Mouse (Mus musculus): ENCODE results near the gene Gm20547. TPM values are rescaled to one million over a fixed set of nuclear protein-coding genes. Genes with fewer than 3 reads are reported as not detected.
A peak's percentile ranks its signal among the peaks of the same experiment; 100 is the strongest.
"Not testable (repeated sequence)": the region's sequence is repeated elsewhere in the genome, so short reads cannot be mapped to it uniquely, and the experiment has no call there.

Gene Gm20547
- polyA plus RNA-seq, 1 experiment: 0.58 TPM

DNA sequence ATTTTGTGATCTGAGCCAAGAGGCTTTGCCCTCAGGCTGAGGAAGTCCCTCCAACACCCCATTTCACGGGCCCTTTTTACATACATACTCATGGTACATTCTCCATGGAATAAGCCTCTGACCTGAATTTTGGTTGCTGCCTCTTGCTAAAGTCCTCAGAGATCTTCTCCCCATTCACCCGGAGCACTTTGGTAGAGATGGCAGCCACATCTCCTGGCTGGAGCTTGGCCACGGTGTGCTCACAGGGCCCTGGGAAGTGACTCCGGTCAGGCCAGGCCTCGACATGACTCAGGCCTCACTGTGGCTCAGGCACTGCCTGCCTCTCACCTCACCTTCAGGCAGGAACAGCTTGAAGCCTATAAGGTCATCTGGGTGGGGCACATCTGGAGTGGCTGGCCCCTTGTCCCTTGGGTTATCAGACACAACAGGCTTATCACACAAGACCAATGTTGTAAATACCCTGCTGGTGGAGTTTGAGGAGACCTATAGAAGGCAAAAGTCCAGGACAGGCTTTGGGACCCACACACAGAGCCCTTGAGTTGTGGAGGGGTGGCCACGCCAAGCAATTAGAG is 41.0 kb downstream of the Gm20547 start:
- TF ChIP-seq CTCF (IDR thresholded peaks at IDR 0.05; ENCODE audit: borderline replicate concordance, insufficient read depth, low read length): no peak
- no peak for TF ChIP-seq POLR2A (IDR thresholded peaks at IDR 0.05; ENCODE audit: low read depth, low read length)
- H3K4me1 ChIP-seq (ENCODE audit: control insufficient read depth, insufficient read depth, low read length): peaks cover 4% of the 10 kb centered on the region
- no peak overlapping the region for H3K4me3 ChIP-seq (ENCODE audit: insufficient read depth, low read length)
- no peak overlapping the region for H3K27ac ChIP-seq (ENCODE audit: insufficient read depth, low read length)

DNA sequence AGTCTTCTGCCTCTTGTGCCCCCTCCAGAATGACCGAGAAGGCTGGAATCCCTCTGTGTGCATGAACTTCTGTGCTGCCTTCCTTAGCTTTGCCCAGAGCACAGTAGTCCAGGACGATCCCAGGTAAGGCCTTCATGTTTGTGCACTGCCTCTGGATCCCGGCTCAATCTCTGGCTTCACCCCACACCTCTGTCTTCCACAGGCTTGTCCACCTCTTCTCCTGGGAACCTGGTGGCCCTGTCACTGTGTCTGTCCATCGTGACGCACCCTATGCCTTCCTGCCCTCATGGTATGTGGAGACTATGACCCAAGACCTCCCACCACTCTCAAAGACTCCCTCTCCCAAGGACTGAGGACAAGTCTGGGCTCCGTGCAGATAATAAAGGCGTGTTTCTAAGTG is 43.1 kb downstream of the Gm20547 start:
- TF ChIP-seq CTCF (IDR thresholded peaks at IDR 0.05; ENCODE audit: borderline replicate concordance, insufficient read depth, low read length): no peak
- no peak for TF ChIP-seq POLR2A (IDR thresholded peaks at IDR 0.05; ENCODE audit: low read depth, low read length)
- H3K4me3 ChIP-seq (ENCODE audit: insufficient read depth, low read length): no peak overlapping the region
- no peak overlapping the region for H3K27ac ChIP-seq (ENCODE audit: insufficient read depth, low read length)
- peaks cover 7% of the 10 kb centered on the region for H3K4me1 ChIP-seq (ENCODE audit: control insufficient read depth, insufficient read depth, low read length)

DNA sequence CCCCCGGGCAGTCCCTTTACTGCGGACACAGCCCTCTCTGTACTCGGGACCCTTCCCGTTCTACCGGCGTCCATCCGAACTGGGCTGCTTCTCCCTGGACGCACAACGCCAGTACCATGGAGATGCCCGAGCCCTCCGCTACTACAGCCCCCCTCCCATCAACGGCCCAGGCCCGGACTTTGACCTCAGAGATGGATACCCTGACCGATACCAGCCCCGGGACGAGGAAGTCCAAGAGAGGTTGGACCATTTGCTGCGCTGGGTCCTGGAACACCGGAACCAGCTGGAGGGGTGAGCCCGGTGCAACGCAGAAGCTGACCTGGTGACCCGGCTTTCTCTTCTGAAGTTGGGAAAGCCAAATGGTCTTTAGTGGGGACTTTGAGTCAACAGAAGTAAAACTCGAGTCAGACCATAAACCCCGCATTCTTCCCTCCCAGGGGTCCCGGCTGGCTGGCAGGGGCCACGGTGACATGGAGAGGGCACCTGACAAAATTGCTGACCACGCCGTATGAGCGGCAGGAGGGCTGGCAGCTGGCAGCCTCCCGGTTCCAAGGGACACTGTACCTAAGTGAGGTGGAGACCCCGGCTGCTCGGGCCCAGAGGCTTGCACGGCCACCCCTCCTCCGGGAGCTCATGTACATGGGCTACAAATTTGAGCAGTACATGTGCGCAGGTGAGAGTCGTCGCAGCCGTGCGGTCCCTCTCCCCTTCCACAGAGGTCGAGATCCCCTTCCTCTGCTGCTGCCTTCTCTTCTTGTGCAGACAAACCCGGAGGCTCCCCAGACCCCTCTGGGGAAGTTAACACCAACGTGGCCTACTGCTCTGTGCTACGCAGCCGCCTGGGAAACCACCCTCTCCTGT is 44.1 kb downstream of the Gm20547 start:
- TF ChIP-seq POLR2A (IDR thresholded peaks at IDR 0.05; ENCODE audit: low read depth, low read length) (no peak), CTCF (IDR thresholded peaks at IDR 0.05; ENCODE audit: borderline replicate concordance, insufficient read depth, low read length) (no peak)
- Histone ChIP-seq H3K4me3 (ENCODE audit: insufficient read depth, low read length) (peak overlapping the region; percentile 85), H3K27ac (ENCODE audit: insufficient read depth, low read length) (0 out of 2 replicates have a peak overlapping the region, but pooled peaks have one; percentile 26), H3K4me1 (ENCODE audit: control insufficient read depth, insufficient read depth, low read length) (peaks cover 7% of the 10 kb centered on the region)

DNA sequence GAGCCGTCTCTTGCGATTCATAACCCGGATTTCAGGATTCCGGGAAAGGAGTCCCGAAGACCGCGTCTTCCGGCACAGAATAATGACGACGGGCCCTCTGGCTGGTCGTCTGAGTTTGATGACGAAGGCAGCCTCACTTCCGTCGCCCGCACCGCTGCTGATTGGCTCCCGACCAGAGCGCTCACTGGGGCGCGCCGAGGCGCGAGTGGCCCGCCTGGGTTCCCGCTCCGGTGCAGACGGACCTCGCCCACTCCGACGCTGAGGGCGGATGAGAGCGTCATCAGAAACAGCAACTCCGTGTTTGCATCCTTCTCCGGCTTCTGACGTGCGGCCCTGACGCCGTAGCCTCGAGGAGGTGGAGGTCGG is 45.0 kb downstream of the Gm20547 start, which contains the start of the genes Stk19 and Dxo:
Gene Stk19, minus strand, starts transcription at position 90 of the 366 bp plus-strand sequence.
Gene Dxo, plus strand, starts transcription at position 164 of the 366 bp plus-strand sequence.
- Histone ChIP-seq H3K4me3 (ENCODE audit: insufficient read depth, low read length) (peak within 1 kb of the TSS; percentile 85), H3K27ac (ENCODE audit: insufficient read depth, low read length) (peak within 1 kb of the TSS; percentile 75), H3K4me1 (ENCODE audit: control insufficient read depth, insufficient read depth, low read length) (peaks cover 7% of the 10 kb centered on the region)
- TF ChIP-seq POLR2A (IDR thresholded peaks at IDR 0.05; ENCODE audit: low read depth, low read length) (peak; percentile 90), CTCF (IDR thresholded peaks at IDR 0.05; ENCODE audit: borderline replicate concordance, insufficient read depth, low read length) (no peak)

DNA sequence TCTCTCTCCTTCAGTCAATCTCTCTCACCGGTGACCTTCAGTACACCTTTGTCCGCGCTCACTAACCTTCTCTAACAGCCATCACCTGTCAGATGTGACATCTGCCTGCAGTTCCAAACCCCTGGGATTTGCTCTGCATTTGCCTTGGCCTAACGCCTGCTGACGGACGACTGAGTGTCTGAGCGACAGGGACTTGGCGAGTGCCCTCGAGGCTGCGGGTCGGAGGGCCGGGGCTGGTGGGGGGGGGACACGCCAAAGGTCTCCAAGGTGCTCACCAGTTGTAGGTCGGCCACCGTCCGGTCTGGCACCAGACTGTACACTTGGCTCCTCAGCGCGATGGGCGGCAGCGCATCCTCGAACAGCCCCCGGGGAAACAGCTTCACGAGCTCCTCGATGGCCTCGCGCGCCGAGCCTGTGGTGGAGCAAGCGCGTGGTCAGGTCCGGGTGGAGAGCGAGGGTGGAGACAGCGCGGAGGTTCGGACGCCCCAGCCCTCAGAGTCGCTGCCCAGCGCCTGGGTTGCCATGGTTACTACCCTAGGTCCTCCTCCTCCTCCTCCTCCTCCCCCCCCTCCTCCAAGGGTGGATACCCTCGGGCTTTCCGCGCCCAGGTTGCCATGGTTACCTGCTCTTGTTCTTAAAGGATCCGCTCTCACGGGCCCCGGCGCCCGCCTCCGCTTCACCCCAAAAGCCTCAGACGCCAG is 45.5 kb downstream of the Gm20547 start:
- H3K27ac ChIP-seq (ENCODE audit: insufficient read depth, low read length): peak overlapping the region; percentile 75
- TF ChIP-seq CTCF (IDR thresholded peaks at IDR 0.05; ENCODE audit: borderline replicate concordance, insufficient read depth, low read length) (no peak), POLR2A (IDR thresholded peaks at IDR 0.05; ENCODE audit: low read depth, low read length) (no peak)
- H3K4me3 ChIP-seq (ENCODE audit: insufficient read depth, low read length): peak overlapping the region; percentile 85
- peaks cover 7% of the 10 kb centered on the region for H3K4me1 ChIP-seq (ENCODE audit: control insufficient read depth, insufficient read depth, low read length)

DNA sequence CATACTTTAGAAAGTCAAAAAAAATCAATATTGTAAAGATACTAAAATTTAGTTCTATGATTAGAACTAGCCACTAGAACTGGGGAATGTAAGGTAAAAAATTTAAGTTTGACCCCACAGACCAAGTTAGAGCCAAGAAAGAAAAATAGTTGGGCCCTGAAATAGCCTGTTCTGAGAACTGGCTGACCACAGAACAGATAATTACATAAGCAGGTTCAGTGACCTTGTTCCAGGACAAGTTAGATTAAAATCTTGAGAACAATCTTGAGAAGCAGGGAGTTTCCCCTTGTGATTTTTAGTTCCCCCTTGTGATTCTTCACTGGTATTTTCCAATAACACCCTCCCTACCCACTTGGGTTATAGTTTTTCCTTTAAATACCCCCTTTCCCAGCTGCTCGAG is 51.1 kb downstream of the Gm20547 start:
- not testable (repeated sequence) for H3K27ac ChIP-seq (ENCODE audit: insufficient read depth, low read length); H3K4me3 ChIP-seq (ENCODE audit: insufficient read depth, low read length); H3K4me1 ChIP-seq (ENCODE audit: control insufficient read depth, insufficient read depth, low read length)

DNA sequence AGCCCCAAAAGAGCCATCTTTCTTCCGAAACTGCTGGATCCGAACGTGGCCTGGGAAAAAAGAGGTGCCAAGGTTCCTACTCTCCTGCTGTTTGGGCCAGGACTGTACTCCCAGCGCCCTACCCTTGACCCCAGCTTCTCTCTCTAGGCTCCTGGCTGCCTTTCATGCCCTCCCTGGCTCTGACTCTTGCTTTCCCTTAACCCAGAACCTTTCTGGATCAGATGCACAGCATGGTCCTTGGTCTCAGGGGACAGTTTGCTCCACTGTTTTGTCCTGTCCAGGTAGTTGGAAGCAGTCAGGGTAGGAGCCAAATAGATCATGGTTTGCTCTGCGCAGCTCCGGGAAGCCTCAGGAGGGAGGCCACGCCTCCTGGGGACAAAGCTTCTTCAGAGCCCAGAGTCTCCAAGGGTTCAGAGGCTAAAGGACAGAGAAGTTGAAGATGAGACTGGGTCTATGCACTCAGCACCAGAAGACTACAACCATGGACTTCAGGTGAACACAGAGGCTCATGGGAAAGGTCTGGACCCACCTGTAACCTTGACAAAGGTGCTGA is 66.9 kb downstream of the Gm20547 start:
- TF ChIP-seq POLR2A (IDR thresholded peaks at IDR 0.05; ENCODE audit: low read depth, low read length) (no peak), CTCF (IDR thresholded peaks at IDR 0.05; ENCODE audit: borderline replicate concordance, insufficient read depth, low read length) (no peak)
- no peak overlapping the region for H3K27ac ChIP-seq (ENCODE audit: insufficient read depth, low read length)

DNA sequence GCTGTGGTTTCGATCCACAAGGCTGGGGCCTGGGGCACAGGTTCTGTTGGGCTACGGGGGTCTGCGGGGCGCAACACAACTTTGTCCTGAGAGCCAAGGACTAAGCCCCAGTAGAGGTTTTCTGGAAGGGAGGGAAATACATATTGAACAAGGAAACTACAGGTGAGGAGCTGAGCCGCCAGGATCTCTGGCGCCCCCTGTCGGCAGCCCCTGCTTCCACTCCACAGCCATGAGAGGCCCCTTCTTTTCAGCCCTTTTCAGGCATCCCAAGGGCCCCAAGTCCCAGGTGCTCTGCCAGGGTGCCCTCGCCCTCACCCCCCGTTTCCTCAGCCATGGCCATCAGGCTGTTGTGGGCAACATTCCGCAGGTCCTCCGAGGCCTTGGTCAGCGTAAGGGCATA is 68.1 kb downstream of the Gm20547 start:
- not testable (repeated sequence) for H3K27ac ChIP-seq (ENCODE audit: insufficient read depth, low read length); H3K4me3 ChIP-seq (ENCODE audit: insufficient read depth, low read length); H3K4me1 ChIP-seq (ENCODE audit: control insufficient read depth, insufficient read depth, low read length)
- TF ChIP-seq CTCF (IDR thresholded peaks at IDR 0.05; ENCODE audit: borderline replicate concordance, insufficient read depth, low read length): 0 out of 2 replicates have a peak, but pooled peaks have one; percentile 19

More for the DNA sequence above, 66.9 kb downstream of the Gm20547 start:
- no peak overlapping the region for H3K4me3 ChIP-seq (ENCODE audit: insufficient read depth, low read length)
- no peaks in the 10 kb centered on the region for H3K4me1 ChIP-seq (ENCODE audit: control insufficient read depth, insufficient read depth, low read length)

DNA sequence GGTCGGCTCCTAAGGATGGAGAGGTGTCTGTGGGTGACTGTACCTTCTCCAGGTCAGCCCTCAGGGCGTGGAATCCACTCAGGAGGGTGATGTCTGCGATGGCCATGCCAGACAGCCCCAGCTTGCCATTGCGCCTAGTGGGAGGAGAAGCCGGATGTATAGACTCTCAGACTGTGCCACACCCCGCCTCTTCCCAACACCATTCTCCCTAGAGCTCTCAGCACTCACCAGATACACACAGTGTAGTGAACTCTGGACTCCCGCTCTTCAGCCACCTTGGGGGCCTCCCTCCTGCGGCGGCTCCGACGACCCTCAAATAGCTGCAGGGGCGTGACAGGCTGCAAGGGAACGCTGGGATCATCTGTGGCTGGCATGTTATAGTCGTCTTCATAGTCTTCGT is 70.6 kb downstream of the Gm20547 start:
- H3K4me1 ChIP-seq (ENCODE audit: control insufficient read depth, insufficient read depth, low read length): no peaks in the 10 kb centered on the region
- H3K27ac ChIP-seq (ENCODE audit: insufficient read depth, low read length): no peak overlapping the region
- TF ChIP-seq POLR2A (IDR thresholded peaks at IDR 0.05; ENCODE audit: low read depth, low read length) (no peak), CTCF (IDR thresholded peaks at IDR 0.05; ENCODE audit: borderline replicate concordance, insufficient read depth, low read length) (no peak)
- no peak overlapping the region for H3K4me3 ChIP-seq (ENCODE audit: insufficient read depth, low read length)

DNA sequence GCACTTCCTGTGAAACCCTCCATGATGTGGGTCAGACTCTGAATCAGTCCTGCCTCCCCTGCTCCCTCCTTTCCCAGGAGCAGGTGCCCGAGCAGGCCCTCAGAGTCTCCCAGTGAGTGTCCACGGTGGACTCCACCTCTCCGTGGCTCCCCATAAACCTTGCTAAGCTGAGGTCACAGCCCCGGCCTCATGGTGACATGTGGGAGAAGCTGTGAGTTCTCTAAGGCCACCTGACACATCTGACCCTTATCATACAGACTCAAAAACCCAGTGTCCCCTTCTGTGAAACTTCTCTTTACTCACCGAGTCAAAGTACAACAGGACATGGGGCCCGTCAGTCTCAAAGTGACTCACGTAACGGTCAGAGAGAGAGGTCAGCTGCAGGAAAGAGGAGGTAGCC is 71.0 kb downstream of the Gm20547 start:
- not testable (repeated sequence) for H3K4me1 ChIP-seq (ENCODE audit: control insufficient read depth, insufficient read depth, low read length)

DNA sequence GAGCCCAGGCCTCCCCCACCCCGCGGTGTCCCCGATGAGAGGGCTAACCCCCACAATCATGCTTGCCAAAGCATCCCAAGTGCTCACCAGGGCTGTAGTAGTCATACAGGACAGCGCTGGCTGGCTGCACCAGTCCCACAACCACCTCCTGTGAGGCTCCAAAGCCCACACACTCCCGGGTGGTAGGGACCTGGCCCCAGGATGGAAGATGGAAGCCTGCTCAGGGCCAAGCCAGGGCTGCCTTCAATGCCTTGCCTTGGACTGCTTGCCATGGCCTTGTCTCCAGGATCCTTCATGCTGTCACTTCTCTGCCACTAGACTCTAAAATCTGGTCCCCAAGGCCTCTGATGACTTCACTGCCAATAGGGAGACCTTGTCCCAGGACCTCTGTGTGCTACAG is 71.4 kb downstream of the Gm20547 start:
- not testable (repeated sequence) for H3K4me3 ChIP-seq (ENCODE audit: insufficient read depth, low read length); H3K27ac ChIP-seq (ENCODE audit: insufficient read depth, low read length); H3K4me1 ChIP-seq (ENCODE audit: control insufficient read depth, insufficient read depth, low read length)

More for the DNA sequence above, 71.0 kb downstream of the Gm20547 start:
- not testable (repeated sequence) for H3K4me3 ChIP-seq (ENCODE audit: insufficient read depth, low read length); H3K27ac ChIP-seq (ENCODE audit: insufficient read depth, low read length)

All from embryonic fibroblast, embryonic 13.5 days (primary cell).